Mouse (Mus musculus) stomach, embryonic 16.5 days (tissue): Measurements from ENCODE around the gene Hoxa4. TPM values are rescaled to one million over a fixed set of nuclear protein-coding genes. Genes with fewer than 3 reads are reported as not detected.

Source experiments
- ATAC-seq: fragments of 200-750 bp; cut with Nextera tagmentation; 2 replicates; pipeline ENCODE4 v1.8.0; 2017; ENCODE audit warnings: moderate number of reproducible peaks, moderate TSS enrichment; ENCODE audit not compliant: insufficient read depth, low FRiP score
- H3K27ac ChIP-seq: fragments of 300-500 bp; sonication (generic); 2 replicates; pipeline ENCODE4 v1.5.1; 2014; ENCODE audit warnings: low read length
- H3K27me3 ChIP-seq: fragments of 300-500 bp; sonication (generic); 2 replicates; pipeline ENCODE4 v1.6.1; 2014; ENCODE audit warnings: low read length, control low read depth, mixed read lengths; ENCODE audit not compliant: control insufficient read depth, insufficient read depth
- H3K36me3 ChIP-seq: fragments of 300-500 bp; sonication (generic); 2 replicates; pipeline ENCODE4 v1.6.1; 2014; ENCODE audit warnings: low read length; ENCODE audit not compliant: control insufficient read depth, insufficient read depth
- H3K4me1 ChIP-seq: fragments of 300-500 bp; sonication (generic); 2 replicates; pipeline ENCODE4 v1.6.1; 2014; ENCODE audit warnings: low read length, control low read depth, mixed read lengths; ENCODE audit not compliant: control insufficient read depth, insufficient read depth
- H3K4me2 ChIP-seq: fragments of 300-500 bp; sonication (generic); 2 replicates; pipeline ENCODE4 v1.6.1; 2014; ENCODE audit warnings: low read depth, low read length, mixed read lengths
- H3K4me3 ChIP-seq: fragments of 300-500 bp; sonication (generic); replicated peaks from 2 replicates; pipeline ENCODE4 v1.5.1; 2014; ENCODE audit warnings: mild to moderate bottlenecking, low read length
- H3K9ac ChIP-seq: fragments of 300-500 bp; sonication (generic); 2 replicates; pipeline ENCODE4 v1.6.1; 2014; ENCODE audit warnings: low read length
- H3K9me3 ChIP-seq: fragments of 300-500 bp; sonication (generic); replicated peaks from 2 replicates; pipeline ENCODE4 v1.6.1; 2016; ENCODE audit warnings: low read length, control low read depth; ENCODE audit not compliant: control insufficient read depth
- whole genome bisulfite sequencing: fragments of 180-500 bp; shearing (Covaris S2); extraction: QIAGEN DNeasy Blood & Tissue Kit; methylation state at CpG from one replicate; pipeline ENCODE4 v1.1.7; 2014; 5-methylcytosine and 5-hydroxymethylcytosine counted together
- polyA plus RNA-seq: library from polyadenylated mRNA; unstranded; fragments of >200 nt; fragmentation: Nextera tagmentation; extraction: Ambion mirVana; gene quantifications from 2 replicates; pipeline ENCODE4 v1.2.1, GENCODE M21; 2015

Hoxa4 gene
- polyA plus RNA-seq, 1 experiment from 2014 or later = 2.8 TPM

GRCm38 (mm10) chr6:52218643-52219215 is 27.2 kb upstream of the Hoxa4 start:
- ATAC-seq = no peak
- Histone ChIP-seq H3K36me3 (no peaks in the 10 kb centered on the region), H3K9ac (peak overlapping the region; percentile 58; the same call in 1 of the 2 replicates), H3K4me2 (peak overlapping the region; percentile 24; the same call in 1 of the 2 replicates), H3K27ac (no peak overlapping the region), H3K27me3 (peaks cover 88% of the 10 kb centered on the region), H3K4me1 (peaks cover 8% of the 10 kb centered on the region; the same call in 1 of the 2 replicates), H3K4me3 (0 out of 2 replicates have a peak overlapping the region, but pooled peaks have one; percentile 47), H3K9me3 (no peaks in the 10 kb centered on the region)
- 24% methylated on average over 14 of the region's 14 CpGs for WGBS

- Histone ChIP-seq H3K9me3 (no peaks in the 10 kb centered on the region), H3K4me2 (peak overlapping the region; percentile 40), H3K27ac (peak overlapping the region; percentile 56), H3K4me1 (peaks cover 8% of the 10 kb centered on the region; the same call in 1 of the 2 replicates), H3K36me3 (no peaks in the 10 kb centered on the region), H3K27me3 (peaks cover 89% of the 10 kb centered on the region), H3K4me3 (peak overlapping the region; percentile 47), H3K9ac (peak overlapping the region; percentile 58)
- ATAC-seq = no peak
- WGBS = 16% methylated on average over 23 of the region's 23 CpGs
Observed at GRCm38 (mm10) chr6:52217895-52218642, 26.5 kb upstream of the Hoxa4 start.

GRCm38 (mm10) chr6:52217459-52217768 is 25.9 kb upstream of the Hoxa4 start:
- Histone ChIP-seq H3K9me3 (no peaks in the 10 kb centered on the region), H3K9ac (peak overlapping the region; percentile 58), H3K4me3 (peak overlapping the region; percentile 47), H3K4me2 (peak overlapping the region; percentile 40), H3K4me1 (peaks cover 8% of the 10 kb centered on the region; the same call in 1 of the 2 replicates), H3K27ac (peak overlapping the region; percentile 56; the same call in 1 of the 2 replicates), H3K27me3 (peaks cover 86% of the 10 kb centered on the region), H3K36me3 (no peaks in the 10 kb centered on the region)
- ATAC-seq = peak; percentile 54; the same call in 1 of the 2 replicates
- under 1% methylated on average over 25 of the region's 25 CpGs for WGBS

GRCm38 (mm10) chr6:52216691-52217458 is 25.3 kb upstream of the Hoxa4 start:
- H3K36me3 ChIP-seq = no peaks in the 10 kb centered on the region
- H3K4me2 ChIP-seq = peak overlapping the region; percentile 40
- ATAC-seq = no peak
- peak overlapping the region; percentile 68 for H3K9ac ChIP-seq
- peak overlapping the region; percentile 47 for H3K4me3 ChIP-seq
- no peaks in the 10 kb centered on the region for H3K9me3 ChIP-seq
- peaks cover 6% of the 10 kb centered on the region; the same call in 1 of the 2 replicates for H3K4me1 ChIP-seq
- peaks cover 85% of the 10 kb centered on the region for H3K27me3 ChIP-seq
- WGBS = 2% methylated on average over 60 of the region's 60 CpGs
- H3K27ac ChIP-seq = peak overlapping the region; percentile 7; the same call in 1 of the 2 replicates

- H3K9ac ChIP-seq = peak overlapping the region; percentile 56
- 5% methylated on average over 30 of the region's 30 CpGs for WGBS
- no peak overlapping the region for H3K27ac ChIP-seq
- H3K27me3 ChIP-seq = peaks cover 86% of the 10 kb centered on the region
- H3K4me2 ChIP-seq = peak overlapping the region; percentile 40
- 0 out of 2 replicates have a peak, but pooled peaks cover 4% of the 10 kb centered on the region for H3K4me1 ChIP-seq
- no peaks in the 10 kb centered on the region for H3K36me3 ChIP-seq
- peak overlapping the region; percentile 47 for H3K4me3 ChIP-seq
- no peak for ATAC-seq
- H3K9me3 ChIP-seq = no peaks in the 10 kb centered on the region
Observed at GRCm38 (mm10) chr6:52215771-52216535, 24.4 kb upstream of the Hoxa4 start.

GRCm38 (mm10) chr6:52215070-52215469 is 23.5 kb upstream of the Hoxa4 start:
- no peak for ATAC-seq
- Histone ChIP-seq H3K9me3 (no peaks in the 10 kb centered on the region), H3K36me3 (no peaks in the 10 kb centered on the region), H3K4me2 (peak overlapping the region; percentile 40; the same call in 1 of the 2 replicates), H3K4me3 (no peak overlapping the region), H3K9ac (no peak overlapping the region), H3K27me3 (peaks cover 80% of the 10 kb centered on the region), H3K27ac (no peak overlapping the region), H3K4me1 (0 out of 2 replicates have a peak, but pooled peaks cover 4% of the 10 kb centered on the region)
- WGBS = 29% methylated on average over 3 of the region's 3 CpGs

GRCm38 (mm10) chr6:52214271-52214670 is 22.7 kb upstream of the Hoxa4 start:
- 35% methylated on average over 5 of the region's 5 CpGs for WGBS
- H3K27me3 ChIP-seq = peaks cover 79% of the 10 kb centered on the region
- H3K4me1 ChIP-seq = 0 out of 2 replicates have a peak, but pooled peaks cover 4% of the 10 kb centered on the region
- no peak overlapping the region for H3K9ac ChIP-seq
- no peak for ATAC-seq
- no peak overlapping the region for H3K27ac ChIP-seq
- H3K9me3 ChIP-seq = no peaks in the 10 kb centered on the region
- no peaks in the 10 kb centered on the region for H3K36me3 ChIP-seq
- peak overlapping the region; percentile 84 for H3K4me2 ChIP-seq
- H3K4me3 ChIP-seq = no peak overlapping the region

- H3K9me3 ChIP-seq = no peaks in the 10 kb centered on the region
- 0 out of 2 replicates have a peak, but pooled peaks have one; percentile 34 for ATAC-seq
- 10% methylated on average over 38 of the region's 38 CpGs for WGBS
- no peaks in the 10 kb centered on the region for H3K36me3 ChIP-seq
- peaks cover 4% of the 10 kb centered on the region; the same call in 1 of the 2 replicates for H3K4me1 ChIP-seq
- H3K9ac ChIP-seq = peak within 1 kb of the TSS; percentile 73
- H3K27ac ChIP-seq = peak within 1 kb of the TSS; percentile 87
- peak within 1 kb of the TSS; percentile 54 for H3K4me3 ChIP-seq
- H3K27me3 ChIP-seq = peaks cover 79% of the 10 kb centered on the region
- peak within 1 kb of the TSS; percentile 84 for H3K4me2 ChIP-seq
Observed at GRCm38 (mm10) chr6:52213119-52213986, 21.8 kb upstream of the Hoxa4 start, which contains the start of the genes Hoxa3 and Gm28308. Hoxa3 (minus strand) TSS chr6:52213336. Gm28308 (minus strand) TSS chr6:52213339.
